Mouse (Mus musculus): ENCODE measurements at regions not wholly inside any gene's neighbourhood (a gene's known extent, or its start where the extent isn't known, plus 50 kb on each side); places are given as distances from the start of the nearest gene placed in this dataset.

DNA sequence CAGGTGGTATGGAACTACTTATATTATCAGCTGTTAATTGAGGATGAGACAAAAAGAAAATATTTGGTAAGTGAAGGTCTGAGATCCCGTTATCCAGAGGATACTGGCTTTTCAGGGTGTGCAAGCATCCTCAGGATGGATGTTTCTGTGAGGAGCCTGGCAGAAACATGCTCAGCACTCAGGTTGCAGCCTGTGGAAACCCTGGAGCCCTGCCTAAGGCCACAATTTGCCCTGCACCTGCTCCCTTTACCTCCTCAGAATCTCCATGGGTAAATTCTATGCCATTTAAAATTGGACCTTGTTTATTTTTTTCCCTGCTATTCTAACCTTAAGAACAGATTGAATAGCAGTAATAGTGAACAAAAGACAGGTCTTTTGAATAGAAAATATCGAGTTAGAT lies 201.3 kb downstream of the Drd1 start:
- H3K4me1 ChIP-seq (ENCODE audit: control insufficient read depth, insufficient read depth, low read length): no peaks in the 10 kb centered on the region
- no peak overlapping the region for H3K27ac ChIP-seq (ENCODE audit: control insufficient read depth, insufficient read depth, low read depth, low read length, poor library complexity)
- 46% methylated on average over 2 of the region's 2 CpGs for WGBS
- TF ChIP-seq CTCF (IDR thresholded peaks at IDR 0.05; ENCODE audit: control insufficient read depth, insufficient read depth, low read length) (no peak), POLR2A (IDR thresholded peaks at IDR 0.05; ENCODE audit: borderline replicate concordance, control insufficient read depth, low read depth, low read length) (no peak)
- no peak overlapping the region for H3K4me3 ChIP-seq (replicated peaks; ENCODE audit: control insufficient read depth, low read depth, low read length)

DNA sequence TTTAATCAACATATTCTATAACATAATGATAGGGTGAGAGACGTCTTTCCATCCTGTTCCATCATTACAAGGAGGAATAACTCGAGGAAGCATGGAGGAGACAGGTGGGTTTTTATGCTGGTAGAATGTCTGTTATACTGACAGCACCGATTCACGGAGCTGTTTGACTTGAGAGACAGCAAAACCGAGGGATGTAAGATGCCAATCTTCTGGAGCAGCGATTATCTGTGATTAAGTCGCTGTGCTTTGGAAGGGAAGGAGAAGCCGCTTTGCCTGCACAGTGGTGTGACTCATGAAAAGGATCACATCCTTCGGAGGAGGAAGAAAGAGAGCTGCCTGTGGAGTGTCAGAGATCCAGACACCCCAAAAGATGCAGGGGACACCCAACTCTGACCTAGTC lies 205.4 kb downstream of the Drd1 start:
- Histone ChIP-seq H3K4me1 (ENCODE audit: control insufficient read depth, insufficient read depth, low read length) (no peaks in the 10 kb centered on the region), H3K4me3 (replicated peaks; ENCODE audit: control insufficient read depth, low read depth, low read length) (no peak overlapping the region), H3K27ac (ENCODE audit: control insufficient read depth, insufficient read depth, low read depth, low read length, poor library complexity) (no peak overlapping the region)
- WGBS: 75% methylated on average over 9 of the region's 9 CpGs
- TF ChIP-seq POLR2A (IDR thresholded peaks at IDR 0.05; ENCODE audit: borderline replicate concordance, control insufficient read depth, low read depth, low read length): no peak
- TF ChIP-seq CTCF (IDR thresholded peaks at IDR 0.05; ENCODE audit: control insufficient read depth, insufficient read depth, low read length): no peak

- no peak for TF ChIP-seq CTCF (IDR thresholded peaks at IDR 0.05; ENCODE audit: control insufficient read depth, insufficient read depth, low read length)
- TF ChIP-seq POLR2A (IDR thresholded peaks at IDR 0.05; ENCODE audit: borderline replicate concordance, control insufficient read depth, low read depth, low read length): no peak
- H3K4me1 ChIP-seq (ENCODE audit: control insufficient read depth, insufficient read depth, low read length): no peaks in the 10 kb centered on the region
- H3K4me3 ChIP-seq (replicated peaks; ENCODE audit: control insufficient read depth, low read depth, low read length): no peak overlapping the region
- no peak overlapping the region for H3K27ac ChIP-seq (ENCODE audit: control insufficient read depth, insufficient read depth, low read depth, low read length, poor library complexity)
- 84% methylated on average over 5 of the region's 5 CpGs for WGBS
These were observed 209.3 kb downstream of the Drd1 start for GRCm38 (mm10) chr13:53846221-53846620.

DNA sequence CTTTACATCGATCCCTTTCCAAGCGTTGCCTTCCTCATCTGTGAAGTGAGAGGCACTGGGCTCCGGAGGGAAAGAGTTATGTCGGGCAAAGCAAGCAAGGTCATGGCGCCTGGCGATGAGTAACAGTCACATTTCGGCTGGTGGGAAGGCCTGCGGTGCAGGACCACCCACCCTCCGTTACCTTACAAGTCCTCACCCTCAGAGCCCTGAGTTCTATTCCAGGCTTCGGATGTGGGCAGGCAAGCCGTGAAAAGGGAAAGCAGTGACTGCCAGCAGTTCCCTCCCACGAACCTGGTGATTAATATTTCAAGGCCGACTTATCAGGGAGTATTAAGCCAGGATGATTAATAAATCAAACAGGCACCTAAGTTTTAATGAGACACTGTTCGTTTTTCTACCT lies 209.7 kb downstream of the Drd1 start:
- Histone ChIP-seq H3K27ac (ENCODE audit: control insufficient read depth, insufficient read depth, low read depth, low read length, poor library complexity) (no peak overlapping the region), H3K4me3 (replicated peaks; ENCODE audit: control insufficient read depth, low read depth, low read length) (no peak overlapping the region), H3K4me1 (ENCODE audit: control insufficient read depth, insufficient read depth, low read length) (no peaks in the 10 kb centered on the region)
- TF ChIP-seq POLR2A (IDR thresholded peaks at IDR 0.05; ENCODE audit: borderline replicate concordance, control insufficient read depth, low read depth, low read length) (no peak), CTCF (IDR thresholded peaks at IDR 0.05; ENCODE audit: control insufficient read depth, insufficient read depth, low read length) (no peak)
- WGBS: 85% methylated on average over 14 of the region's 14 CpGs

- Histone ChIP-seq H3K4me1 (ENCODE audit: control insufficient read depth, insufficient read depth, low read length) (no peaks in the 10 kb centered on the region), H3K27ac (ENCODE audit: control insufficient read depth, insufficient read depth, low read depth, low read length, poor library complexity) (no peak overlapping the region), H3K4me3 (replicated peaks; ENCODE audit: control insufficient read depth, low read depth, low read length) (no peak overlapping the region)
- TF ChIP-seq POLR2A (IDR thresholded peaks at IDR 0.05; ENCODE audit: borderline replicate concordance, control insufficient read depth, low read depth, low read length) (no peak), CTCF (IDR thresholded peaks at IDR 0.05; ENCODE audit: control insufficient read depth, insufficient read depth, low read length) (no peak)
- WGBS: 67% methylated on average over 8 of the region's 8 CpGs
These were observed 229.4 kb downstream of the Drd1 start for GRCm38 (mm10) chr13:53825957-53826580.

DNA sequence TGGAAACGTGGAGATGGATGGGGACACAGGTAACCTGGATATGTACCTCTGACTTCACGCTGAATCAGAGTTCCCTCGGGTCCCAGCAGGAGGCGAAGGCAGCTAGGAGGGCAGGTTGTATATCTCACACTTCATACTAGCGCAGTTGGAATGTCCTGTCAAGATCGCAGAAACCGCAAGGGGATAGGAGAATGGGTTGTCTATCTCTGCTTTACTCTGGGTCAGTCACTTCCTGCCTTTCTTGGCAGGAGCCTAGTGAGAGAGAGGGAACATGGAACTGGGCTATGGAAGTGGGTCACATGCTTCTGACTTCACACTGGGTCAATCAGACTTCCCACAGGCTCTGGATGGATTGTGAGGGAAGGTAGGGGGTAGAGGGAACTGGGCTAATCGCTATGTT lies 233.4 kb downstream of the Drd1 start:
- WGBS: 64% methylated on average over 8 of the region's 8 CpGs
- H3K27ac ChIP-seq (ENCODE audit: control insufficient read depth, insufficient read depth, low read depth, low read length, poor library complexity): no peak overlapping the region
- no peak overlapping the region for H3K4me3 ChIP-seq (replicated peaks; ENCODE audit: control insufficient read depth, low read depth, low read length)
- H3K4me1 ChIP-seq (ENCODE audit: control insufficient read depth, insufficient read depth, low read length): no peaks in the 10 kb centered on the region
- TF ChIP-seq POLR2A (IDR thresholded peaks at IDR 0.05; ENCODE audit: borderline replicate concordance, control insufficient read depth, low read depth, low read length): no peak
- no peak for TF ChIP-seq CTCF (IDR thresholded peaks at IDR 0.05; ENCODE audit: control insufficient read depth, insufficient read depth, low read length)

- Histone ChIP-seq H3K4me3 (replicated peaks; ENCODE audit: control insufficient read depth, low read depth, low read length) (no peak overlapping the region), H3K27ac (ENCODE audit: control insufficient read depth, insufficient read depth, low read depth, low read length, poor library complexity) (no peak overlapping the region), H3K4me1 (ENCODE audit: control insufficient read depth, insufficient read depth, low read length) (no peaks in the 10 kb centered on the region)
- TF ChIP-seq CTCF (IDR thresholded peaks at IDR 0.05; ENCODE audit: control insufficient read depth, insufficient read depth, low read length): no peak
- TF ChIP-seq POLR2A (IDR thresholded peaks at IDR 0.05; ENCODE audit: borderline replicate concordance, control insufficient read depth, low read depth, low read length): no peak
- 75% methylated on average over 7 of the region's 7 CpGs for WGBS
These were observed 239.9 kb downstream of the Drd1 start for GRCm38 (mm10) chr13:53815629-53816028.

GRCm38 (mm10) chr13:53814088-53814487 lies 241.4 kb downstream of the Drd1 start:
- Histone ChIP-seq H3K4me1 (ENCODE audit: control insufficient read depth, insufficient read depth, low read length) (no peaks in the 10 kb centered on the region), H3K27ac (ENCODE audit: control insufficient read depth, insufficient read depth, low read depth, low read length, poor library complexity) (no peak overlapping the region), H3K4me3 (replicated peaks; ENCODE audit: control insufficient read depth, low read depth, low read length) (no peak overlapping the region)
- TF ChIP-seq CTCF (IDR thresholded peaks at IDR 0.05; ENCODE audit: control insufficient read depth, insufficient read depth, low read length) (no peak), POLR2A (IDR thresholded peaks at IDR 0.05; ENCODE audit: borderline replicate concordance, control insufficient read depth, low read depth, low read length) (no peak)
- WGBS: 75% methylated on average over 9 of the region's 9 CpGs

DNA sequence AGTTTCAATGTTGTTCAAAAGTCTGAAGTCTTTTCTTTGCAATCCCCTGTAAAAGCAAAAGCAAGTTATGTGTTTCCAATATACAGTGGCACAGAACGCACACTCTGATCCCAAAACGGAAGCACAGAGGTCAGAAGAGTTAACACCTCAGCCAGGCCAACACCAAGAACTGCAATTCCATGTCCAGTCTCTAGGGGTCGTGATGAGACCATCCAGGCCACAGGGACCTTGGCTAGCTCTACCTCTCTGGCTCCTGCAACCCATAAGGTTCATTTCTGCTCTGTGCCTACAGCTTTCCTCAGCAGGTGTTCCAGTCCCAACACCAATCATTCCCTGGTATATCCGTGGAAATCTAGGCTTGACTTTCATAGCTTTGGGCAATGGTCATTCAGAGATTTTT lies 243.6 kb downstream of the Drd1 start:
- Histone ChIP-seq H3K27ac (ENCODE audit: control insufficient read depth, insufficient read depth, low read depth, low read length, poor library complexity) (no peak overlapping the region), H3K4me1 (ENCODE audit: control insufficient read depth, insufficient read depth, low read length) (no peaks in the 10 kb centered on the region), H3K4me3 (replicated peaks; ENCODE audit: control insufficient read depth, low read depth, low read length) (no peak overlapping the region)
- no peak for TF ChIP-seq POLR2A (IDR thresholded peaks at IDR 0.05; ENCODE audit: borderline replicate concordance, control insufficient read depth, low read depth, low read length)
- peak; percentile 29; the same call in 1 of the 2 replicates for TF ChIP-seq CTCF (IDR thresholded peaks at IDR 0.05; ENCODE audit: control insufficient read depth, insufficient read depth, low read length)
- WGBS: 26% methylated on average over 4 of the region's 4 CpGs
